ENCODE assay signal across 7 mouse cellular contexts in genomic region chr7:25376556-25376955, GRCm38 (mm10). TPM values are rescaled to one million over a fixed set of nuclear protein-coding genes. Genes with fewer than 3 reads are reported as not detected.
DNase-seq lines count a peak whose midpoint lies in the region; ATAC-seq and TF ChIP-seq lines count a peak whose summit lies in the region.

No protein-coding gene starts in this region.

- H3K27ac ChIP-seq in cortical plate, adult 2 months (ENCODE audit: insufficient read depth, low read length) = no peak overlapping the region
- H3K27ac ChIP-seq in intestine, embryonic 14.5 days (ENCODE audit: low read depth) = no peak overlapping the region

- no peak for TF ChIP-seq CTCF in cortical plate, adult 2 months (IDR thresholded peaks at IDR 0.05; ENCODE audit: extremely low read depth, insufficient read depth, low read length)

- peak overlapping the region; percentile 53 for H3K4me2 ChIP-seq in intestine, embryonic 14.5 days (ENCODE audit: low read length)

- WGBS in intestine, embryonic 14.5 days = 4% methylated on average over 17 of the region's 17 CpGs

- peak; percentile 91 for DNase-seq in adrenal gland, postnatal 14 days
- DNase-seq in gastrocnemius, adult 8-10 months (ENCODE audit: low spot score in 2 of 2) = peak; percentile 81 to 83
- DNase-seq in intestine, embryonic 14.5 days (ENCODE audit: low spot score) = peak; percentile 88
- peak; percentile 90 to 91 for DNase-seq in left cerebral cortex, adult 8-10 months (ENCODE audit: low spot score in 2 of 2)
- DNase-seq in lung, postnatal 4 days = peak; percentile 91 to 92
- DNase-seq in right cerebral cortex, postnatal 36 days (ENCODE audit: low spot score in 2 of 2) = peak; percentile 89 to 92

- peak overlapping the region; percentile 64 for H3K4me3 ChIP-seq in cortical plate, adult 2 months (ENCODE audit: insufficient read depth, low read length)
- H3K4me3 ChIP-seq in intestine, embryonic 14.5 days (ENCODE audit: low read depth, low read length) = peak overlapping the region; percentile 25

- H3K9me3 ChIP-seq in intestine, embryonic 14.5 days (ENCODE audit: control insufficient read depth, low read length) = no peaks in the 10 kb centered on the region

- peak; percentile 89 for TF ChIP-seq POLR2A in cortical plate, adult 2 months (IDR thresholded peaks at IDR 0.05; ENCODE audit: extremely low read depth, insufficient read depth, low read length)

- no peaks in the 10 kb centered on the region for H3K27me3 ChIP-seq in intestine, embryonic 14.5 days (replicated peaks; ENCODE audit: control insufficient read depth, insufficient read depth, low read length)

- peak; percentile 40; the same call in 1 of the 2 replicates for ATAC-seq in intestine, embryonic 14.5 days (replicated peaks; ENCODE audit: low FRiP score, low TSS enrichment, low read depth)

- peaks cover 3% of the 10 kb centered on the region; the same call in 1 of the 2 replicates for H3K4me1 ChIP-seq in cortical plate, adult 2 months (ENCODE audit: control insufficient read depth, insufficient read depth, low read length)
- H3K4me1 ChIP-seq in intestine, embryonic 14.5 days (replicated peaks; ENCODE audit: control insufficient read depth, insufficient read depth, low read length) = peaks cover 7% of the 10 kb centered on the region

- 0 out of 2 replicates have a peak overlapping the region, but pooled peaks have one; percentile 5 for H3K9ac ChIP-seq in intestine, embryonic 14.5 days (ENCODE audit: low read length)

- peaks cover 5% of the 10 kb centered on the region; the same call in 1 of the 2 replicates for H3K36me3 ChIP-seq in intestine, embryonic 14.5 days (ENCODE audit: control insufficient read depth, insufficient read depth, low read length)

RNA-seq across cellular contexts. Expression of gene Cnfn, which starts 7.0 kb away (rescaled TPM):
- not detected in 2 replicates for total RNA-seq in adrenal gland, postnatal 14 days (2021)
- polyA plus RNA-seq in cortical plate, adult 2 months (2012; rRNA removed) = not detected in 2 replicates
- total RNA-seq in gastrocnemius, adult 8-10 months (2022) = not detected
- not detected in 2 replicates for polyA plus RNA-seq in intestine, embryonic 14.5 days (2014; fragmentation: Nextera tagmentation; extraction: Ambion mirVana)
- total RNA-seq in left cerebral cortex, adult 8-10 months (2022) = not detected

RNA-seq across cellular contexts. Expression of gene Lipe, which starts 22.0 kb away (rescaled TPM):
- 400 and 439 TPM in 2 replicates for total RNA-seq in adrenal gland, postnatal 14 days (2021)
- 8.0 and 9.1 TPM in 2 replicates for polyA plus RNA-seq in cortical plate, adult 2 months (2012; rRNA removed)
- total RNA-seq in gastrocnemius, adult 8-10 months (2022) = 10 to 100 TPM; 10.6 to 28.0 (median 19.9) TPM
- 3.6 and 4.9 TPM in 2 replicates for polyA plus RNA-seq in intestine, embryonic 14.5 days (2014; fragmentation: Nextera tagmentation; extraction: Ambion mirVana)
- 10 to 100 TPM in 1 of 4 experiments, 1 to 10 TPM in 3; 8.2 to 10.7 (median 8.8) TPM for total RNA-seq in left cerebral cortex, adult 8-10 months (2022)

RNA-seq across cellular contexts. Expression of gene Cxcl17, which starts 36.1 kb away (rescaled TPM):
- 0.53 TPM in 1 of 2 replicates, not detected in the other for total RNA-seq in adrenal gland, postnatal 14 days (2021)
- polyA plus RNA-seq in cortical plate, adult 2 months (2012; rRNA removed) = not detected in 2 replicates
- total RNA-seq in gastrocnemius, adult 8-10 months (2022) = not detected
- polyA plus RNA-seq in intestine, embryonic 14.5 days (2014; fragmentation: Nextera tagmentation; extraction: Ambion mirVana) = 0.42 TPM in 1 of 2 replicates, not detected in the other
- not detected for total RNA-seq in left cerebral cortex, adult 8-10 months (2022)

RNA-seq across cellular contexts. Expression of gene Megf8, which starts 59.6 kb away (rescaled TPM):
- 39.1 and 39.7 TPM in 2 replicates for total RNA-seq in adrenal gland, postnatal 14 days (2021)
- polyA plus RNA-seq in cortical plate, adult 2 months (2012; rRNA removed) = 69.3 and 75.7 TPM in 2 replicates
- total RNA-seq in gastrocnemius, adult 8-10 months (2022) = 10 to 100 TPM; 22.6 to 26.8 (median 25.0) TPM
- polyA plus RNA-seq in intestine, embryonic 14.5 days (2014; fragmentation: Nextera tagmentation; extraction: Ambion mirVana) = 10.8 and 11.4 TPM in 2 replicates
- total RNA-seq in left cerebral cortex, adult 8-10 months (2022) = 100 to 1,000 TPM in 3 of 4 experiments, 10 to 100 TPM in 1; 99.2 to 109 (median 104) TPM

Comparison
In these comparisons a context has a peak if more than half of its experiments do, and no peak if none do; other contexts are left out.
1. RNA of gene Lipe, which starts 22.0 kb away (total RNA-seq): 400 to 439 TPM in adrenal gland, postnatal 14 days; 10.6 to 28.0 TPM in gastrocnemius, adult 8-10 months and 8.2 to 10.7 TPM in left cerebral cortex, adult 8-10 months; every median in the first group is over 10 times any median in the second.
2. Peak in every context shown above with its lines, with median percentiles within 50 percentile points of each other: DNase-seq.